ENCODE assay signal across 8 mouse cellular contexts in the genomic region with DNA sequence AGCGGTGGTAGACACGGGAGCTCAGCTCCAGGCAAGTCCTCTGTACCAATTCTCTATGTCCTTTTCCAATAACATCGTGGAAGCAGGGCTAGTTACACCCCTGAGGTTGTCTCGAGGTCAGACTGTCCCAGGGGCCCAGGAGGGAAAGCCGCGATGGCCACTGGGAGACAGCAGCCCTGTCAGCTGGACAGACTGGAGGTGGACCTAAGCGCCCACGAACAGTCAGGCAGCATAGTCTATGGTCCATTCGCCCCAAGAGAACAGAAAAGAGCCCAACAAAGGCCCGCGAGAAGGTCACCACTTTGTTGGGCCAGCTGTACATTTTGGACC. TPM values are rescaled to one million over a fixed set of nuclear protein-coding genes. Genes with fewer than 3 reads are reported as not detected.
A peak's percentile ranks its signal among the peaks of the same experiment; 100 is the strongest.
DNase-seq lines count a peak whose midpoint lies in the region; ATAC-seq and TF ChIP-seq lines count a peak whose summit lies in the region.

No protein-coding gene starts in this region.

- ATAC-seq in heart, embryonic 16.5 days (replicated peaks; ENCODE audit: extremely low read depth, insufficient read depth, low FRiP score): peak; percentile 63; the same call in 1 of the 2 replicates
- peak; percentile 30; the same call in 1 of the 2 replicates for ATAC-seq in megakaryocyte, adult 5-6 weeks (ENCODE audit: poor library complexity, severe bottlenecking)

- TF ChIP-seq CTCF in cerebellum, adult 2 months (IDR thresholded peaks at IDR 0.05; ENCODE audit: borderline replicate concordance, insufficient read depth, low read depth, low read length): no peak

- WGBS in cerebellum, adult 2 months: 39% methylated on average over 11 of the region's 11 CpGs
- WGBS in heart, embryonic 16.5 days: 26% methylated on average over 11 of the region's 11 CpGs

- no peaks in the 10 kb centered on the region for H3K27me3 ChIP-seq in cerebellum, adult 2 months (ENCODE audit: control insufficient read depth, insufficient read depth, low read length)
- no peaks in the 10 kb centered on the region for H3K27me3 ChIP-seq in heart, embryonic 16.5 days (ENCODE audit: control insufficient read depth, insufficient read depth, low read length)

- H3K36me3 ChIP-seq in ES-E14 (ENCODE audit: control insufficient read depth, insufficient read depth, low read length, poor library complexity, severe bottlenecking): no peaks in the 10 kb centered on the region
- no peaks in the 10 kb centered on the region for H3K36me3 ChIP-seq in heart, embryonic 16.5 days (ENCODE audit: control insufficient read depth, insufficient read depth)

- TF ChIP-seq POLR2A in cerebellum, adult 2 months (IDR thresholded peaks at IDR 0.05; ENCODE audit: borderline replicate concordance, insufficient read depth, low read length): no peak

- no peak for DNase-seq in cerebellum, adult 2 months
- no peak for DNase-seq in cerebellum, adult 9-10 months
- DNase-seq in ES-E14 (ENCODE audit: low read depth, low spot score): no peak
- no peak for DNase-seq in embryo, embryonic 11 days
- DNase-seq in right cerebral cortex, postnatal 10 days (ENCODE audit: low spot score in 2 of 2): no peak
- DNase-seq in kidney, adult 11 months: no peak

- no peaks in the 10 kb centered on the region for H3K4me1 ChIP-seq in cerebellum, adult 2 months (ENCODE audit: control insufficient read depth, insufficient read depth, low read length)
- H3K4me1 ChIP-seq in ES-E14 (ENCODE audit: control insufficient read depth in 2 of 2, insufficient read depth in 2 of 2, low read length in 2 of 2, poor library complexity in 1 of 2): peaks cover 2 to 20% of the 10 kb centered on the region in 2 experiments; a peak in 2 of 4 replicates
- peaks cover 18% of the 10 kb centered on the region for H3K4me1 ChIP-seq in heart, embryonic 16.5 days (ENCODE audit: control insufficient read depth, insufficient read depth, low read length)

- peak overlapping the region; percentile 60 for H3K4me2 ChIP-seq in heart, embryonic 16.5 days (ENCODE audit: low read depth, low read length)

- H3K9me3 ChIP-seq in ES-E14 (ENCODE audit: control insufficient read depth, insufficient read depth, low read depth, low read length): no peaks in the 10 kb centered on the region
- 0 out of 2 replicates have a peak, but pooled peaks cover 3% of the 10 kb centered on the region for H3K9me3 ChIP-seq in heart, embryonic 16.5 days (replicated peaks; ENCODE audit: control insufficient read depth, low read length)

- H3K4me3 ChIP-seq in cerebellum, adult 2 months (replicated peaks; ENCODE audit: insufficient read depth, low read depth, low read length): peak overlapping the region; percentile 45
- H3K4me3 ChIP-seq in ES-E14 (ENCODE audit: insufficient read depth in 1 of 2, low read depth in 1 of 2, low read length in 2 of 2, poor library complexity in 1 of 2, severe bottlenecking in 1 of 2): no peak overlapping the region
- peak overlapping the region; percentile 37 for H3K4me3 ChIP-seq in heart, embryonic 16.5 days (ENCODE audit: low read length)

- in situ Hi-C loops in ES-E14 (cut with MboI; ENCODE audit: low sequenced_read_pairs in 2 of 2, unreplicated experiment in 2 of 2): no loop called here

- 0 out of 2 replicates have a peak overlapping the region, but pooled peaks have one; percentile 14 for H3K9ac ChIP-seq in ES-E14 (ENCODE audit: insufficient read depth, low read depth, low read length, poor library complexity, severe bottlenecking)
- H3K9ac ChIP-seq in heart, embryonic 16.5 days (ENCODE audit: low read length): peak overlapping the region; percentile 43; the same call in 1 of the 2 replicates

- H3K27ac ChIP-seq in cerebellum, adult 2 months (ENCODE audit: insufficient read depth, low read length): no peak overlapping the region
- H3K27ac ChIP-seq in ES-E14 (ENCODE audit: insufficient read depth, low read depth, low read length, poor library complexity, severe bottlenecking): no peak overlapping the region
- no peak overlapping the region for H3K27ac ChIP-seq in heart, embryonic 16.5 days (ENCODE audit: low read length)

TF ChIP-seq in ES-E14, 5 proteins besides CTCF, POLR2A, EP300 and RAD21:
- TF ChIP-seq ZC3H11A (IDR thresholded peaks at IDR 0.05; ENCODE audit: borderline replicate concordance, low read depth, low read length): no peak
- TF ChIP-seq ZNF384 (IDR thresholded peaks at IDR 0.05; ENCODE audit: low read depth, low read length): no peak
- no peak for TF ChIP-seq MAFK (IDR thresholded peaks at IDR 0.05; ENCODE audit: insufficient read depth, low read depth, low read length)
- no peak for TF ChIP-seq CHD2 (IDR thresholded peaks at IDR 0.05; ENCODE audit: low read depth, low read length)
- no peak for TF ChIP-seq HCFC1 (IDR thresholded peaks at IDR 0.05; ENCODE audit: borderline replicate concordance, insufficient read depth, low read length)

RNA-seq across cellular contexts. Expression of gene Scgb3a1, which starts 10.4 kb away (rescaled TPM):
- polyA plus RNA-seq in cerebellum, adult 2 months (2012; rRNA removed): 0.40 TPM in 1 of 2 replicates, not detected in the other
- total RNA-seq in ES-E14 (2012; rRNA removed): 1.4 and 1.6 TPM in 2 replicates
- 2.1 and 5.3 TPM in 2 replicates for polyA plus RNA-seq in heart, embryonic 16.5 days (2015; fragmentation: Nextera tagmentation; extraction: Ambion mirVana)
- total RNA-seq in megakaryocyte, adult 5-6 weeks (2015): not detected in 2 replicates
- not detected in 2 replicates for total RNA-seq in megakaryocyte, adult 5-6 weeks (2017)

RNA-seq across cellular contexts. Expression of gene Flt4, which starts 44.0 kb away (rescaled TPM):
- 2.2 and 2.3 TPM in 2 replicates for polyA plus RNA-seq in cerebellum, adult 2 months (2012; rRNA removed)
- 4.3 and 6.7 TPM in 2 replicates for total RNA-seq in ES-E14 (2012; rRNA removed)
- polyA plus RNA-seq in heart, embryonic 16.5 days (2015; fragmentation: Nextera tagmentation; extraction: Ambion mirVana): 6.1 and 7.4 TPM in 2 replicates
- 0.09 TPM in 1 of 2 replicates, not detected in the other for total RNA-seq in megakaryocyte, adult 5-6 weeks (2015)
- total RNA-seq in megakaryocyte, adult 5-6 weeks (2017): not detected in 2 replicates

RNA-seq across cellular contexts. Expression of gene Cnot6, which starts 59.5 kb away (rescaled TPM):
- 26.3 and 29.1 TPM in 2 replicates for polyA plus RNA-seq in cerebellum, adult 2 months (2012; rRNA removed)
- 39.4 and 45.8 TPM in 2 replicates for total RNA-seq in ES-E14 (2012; rRNA removed)
- 30.0 and 33.6 TPM in 2 replicates for polyA plus RNA-seq in heart, embryonic 16.5 days (2015; fragmentation: Nextera tagmentation; extraction: Ambion mirVana)
- total RNA-seq in megakaryocyte, adult 5-6 weeks (2015): 65.2 and 67.0 TPM in 2 replicates
- total RNA-seq in megakaryocyte, adult 5-6 weeks (2017): 45.4 and 58.5 TPM in 2 replicates

Comparison
In these comparisons a context has a peak if more than half of its experiments do, and no peak if none do; other contexts are left out.
1. H3K4me3 ChIP-seq: peak in cerebellum, adult 2 months (single experiment) and heart, embryonic 16.5 days (single experiment); none in ES-E14 (0 of 2).